Mouse (Mus musculus) liver, embryonic 14.5 days (tissue): Measurements from ENCODE around the gene Gpr162.

Source experiments
- CTCF ChIP-seq: IDR thresholded peaks from 2 replicates; pipeline ENCODE4 v1.5.1; 2016; ENCODE audit warnings: antibody characterized with exemption, low read depth, control low read depth
- EP300 ChIP-seq: IDR thresholded peaks from 2 replicates; pipeline ENCODE4 v1.6.1; 2016; ENCODE audit warnings: antibody characterized with exemption, low read depth

DNA sequence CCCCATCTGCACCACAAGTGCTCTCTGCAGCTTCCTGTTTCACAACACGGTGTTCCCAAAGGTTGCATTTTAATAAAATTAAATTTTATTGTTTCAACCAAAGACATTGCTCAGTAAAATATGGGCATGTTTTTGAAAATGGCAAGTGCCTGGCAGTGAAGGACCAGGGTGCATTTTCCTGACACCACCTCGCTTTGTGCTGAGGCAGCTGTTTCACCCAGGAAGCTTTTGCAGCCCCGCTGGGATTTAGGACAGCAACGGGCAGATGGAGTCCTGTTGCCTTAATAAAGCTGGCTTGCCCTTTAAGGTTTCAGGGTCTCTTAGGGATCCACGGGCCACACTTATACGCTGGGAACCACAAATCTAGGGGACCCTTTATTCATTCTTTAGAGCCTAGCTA is 27.2 kb upstream of the Gpr162 start:
- TF ChIP-seq CTCF (no peak), EP300 (no peak)
